Mouse (Mus musculus) stomach, postnatal 0 days (tissue): ENCODE measurements around the gene Tmf1.

Experiments used
- CTCF ChIP-seq: IDR thresholded peaks from 2 replicates; pipeline ENCODE4 v1.5.1; 2016; ENCODE audit warnings: antibody characterized with exemption, low read depth, mild to moderate bottlenecking, moderate library complexity
- EP300 ChIP-seq: optimal IDR thresholded peaks from 2 replicates; pipeline ENCODE3; 2016; ENCODE audit warnings: antibody characterized with exemption

- TF ChIP-seq CTCF: no peak
- TF ChIP-seq EP300: no peak
Observed at GRCm38 (mm10) chr6:97207085-97207484, 28.2 kb upstream of the Tmf1 start.
